Mouse (Mus musculus): Measurements from ENCODE around the gene Cela3b. TPM values are rescaled to one million over a fixed set of nuclear protein-coding genes. Genes with fewer than 3 reads are reported as not detected.

Gene Cela3b
- polyA plus RNA-seq, 1 experiment from 2014 or later = not detected

- H3K27ac ChIP-seq = peak overlapping the region; percentile 91
- H3K4me2 ChIP-seq = peak overlapping the region; percentile 89
- peak overlapping the region; percentile 79 for H3K4me3 ChIP-seq
- no peaks in the 10 kb centered on the region for H3K36me3 ChIP-seq
- no peak for ATAC-seq (replicated peaks; ENCODE audit: insufficient number of reproducible peaks, insufficient read depth, low FRiP score, low read depth)
- peaks cover 87% of the 10 kb centered on the region for H3K4me1 ChIP-seq (replicated peaks)
- peak overlapping the region; percentile 90 for H3K9ac ChIP-seq
- no peaks in the 10 kb centered on the region for H3K27me3 ChIP-seq
- 28% methylated on average over 8 of the region's 8 CpGs for WGBS
- no peaks in the 10 kb centered on the region for H3K9me3 ChIP-seq (replicated peaks)
Observed at GRCm38 (mm10) chr4:137471326-137471725, 41.0 kb upstream of the Cela3b start.

DNA sequence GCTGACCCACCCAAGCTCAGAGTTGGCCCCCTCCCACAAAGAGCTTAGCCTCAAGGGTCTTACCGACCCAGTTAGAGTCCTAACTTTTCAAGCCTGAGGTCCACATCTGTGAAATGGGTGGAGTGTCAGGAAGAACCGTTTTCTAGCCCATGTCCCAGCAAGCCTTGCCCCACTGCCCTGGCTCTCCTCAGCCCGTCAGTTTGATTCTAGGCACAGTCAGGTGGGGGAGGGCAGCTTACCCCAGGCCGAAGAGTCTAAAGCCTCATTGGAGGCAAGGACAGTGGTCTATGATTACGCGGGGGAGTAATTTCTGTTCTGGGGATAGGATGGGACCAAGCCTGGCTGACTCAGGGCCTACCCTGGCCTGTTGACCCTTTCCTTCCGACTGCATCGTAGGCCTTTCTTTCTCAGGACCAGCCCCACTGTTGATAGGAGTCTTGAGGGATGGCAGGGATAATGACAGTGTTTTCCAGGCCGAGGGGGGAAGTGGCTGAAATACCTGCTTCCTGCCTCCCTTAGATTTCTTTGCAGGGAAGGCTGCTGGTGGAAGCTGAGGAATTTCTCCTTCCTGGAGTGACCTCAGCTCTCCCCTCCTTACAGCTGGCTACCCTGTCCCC lies 40.5 kb upstream of the Cela3b start:
- Histone ChIP-seq H3K27ac (peak overlapping the region; percentile 91), H3K9ac (peak overlapping the region; percentile 90), H3K4me2 (peak overlapping the region; percentile 89), H3K36me3 (no peaks in the 10 kb centered on the region), H3K27me3 (no peaks in the 10 kb centered on the region), H3K4me3 (peak overlapping the region; percentile 79), H3K4me1 (replicated peaks) (peaks cover 82% of the 10 kb centered on the region), H3K9me3 (replicated peaks) (no peaks in the 10 kb centered on the region)
- WGBS = 38% methylated on average over 9 of the region's 9 CpGs
- ATAC-seq (replicated peaks; ENCODE audit: insufficient number of reproducible peaks, insufficient read depth, low FRiP score, low read depth) = no peak

DNA sequence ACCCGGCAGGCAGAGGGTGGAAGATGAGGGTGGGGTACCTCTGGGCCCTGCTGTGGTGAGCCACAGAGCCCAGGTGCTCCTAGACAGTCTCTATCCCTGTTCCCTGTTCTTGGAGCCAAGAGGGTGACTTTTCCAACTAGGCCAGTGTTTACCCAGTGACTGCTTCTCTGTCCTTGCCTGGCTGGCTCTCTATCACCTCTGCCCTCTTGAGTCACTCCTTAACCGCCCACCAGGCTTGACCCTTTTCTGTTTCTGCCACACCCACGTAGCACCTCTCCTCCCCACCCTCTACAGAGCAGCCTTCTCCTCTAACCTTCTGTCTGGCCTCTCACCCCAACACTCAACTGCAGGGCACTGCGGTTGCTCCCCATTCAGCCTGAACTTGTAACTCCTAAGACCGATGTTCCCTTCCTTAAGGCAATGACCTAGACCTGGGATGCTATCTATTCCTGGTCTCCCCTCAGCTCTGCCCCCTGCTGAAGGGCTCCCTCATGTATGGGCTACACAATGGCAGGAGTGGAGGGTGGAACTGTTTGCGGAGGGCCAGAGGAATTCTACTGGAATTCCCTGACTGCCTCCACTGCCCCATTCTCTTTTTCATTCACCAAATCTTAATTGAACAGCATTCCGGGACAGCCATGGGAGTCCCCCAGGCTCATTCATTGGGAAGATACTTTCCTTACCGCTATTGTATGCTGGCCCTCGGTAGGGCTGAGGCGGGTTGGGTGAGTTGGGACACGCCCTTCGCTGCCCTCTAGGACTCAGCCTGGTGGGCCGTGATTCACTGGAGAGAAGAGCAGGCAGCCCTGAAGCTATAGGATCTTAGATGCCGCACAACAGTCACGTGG lies 39.7 kb upstream of the Cela3b start:
- no peak for ATAC-seq (replicated peaks; ENCODE audit: insufficient number of reproducible peaks, insufficient read depth, low FRiP score, low read depth)
- H3K36me3 ChIP-seq = no peaks in the 10 kb centered on the region
- H3K9me3 ChIP-seq (replicated peaks) = no peaks in the 10 kb centered on the region
- peak overlapping the region; percentile 91 for H3K27ac ChIP-seq
- H3K27me3 ChIP-seq = no peaks in the 10 kb centered on the region
- peak overlapping the region; percentile 89 for H3K4me2 ChIP-seq
- peak overlapping the region; percentile 90 for H3K9ac ChIP-seq
- H3K4me3 ChIP-seq = peak overlapping the region; percentile 79
- 28% methylated on average over 15 of the region's 15 CpGs for WGBS
- peaks cover 81% of the 10 kb centered on the region for H3K4me1 ChIP-seq (replicated peaks)

- no peak; the same call in none of the 2 replicates for ATAC-seq (replicated peaks; ENCODE audit: insufficient number of reproducible peaks, insufficient read depth, low FRiP score, low read depth)
- peak overlapping the region; percentile 91 for H3K27ac ChIP-seq
- H3K4me1 ChIP-seq (replicated peaks) = peaks cover 81% of the 10 kb centered on the region
- H3K36me3 ChIP-seq = no peaks in the 10 kb centered on the region
- peak overlapping the region; percentile 90 for H3K9ac ChIP-seq
- peak overlapping the region; percentile 79 for H3K4me3 ChIP-seq
- H3K27me3 ChIP-seq = no peaks in the 10 kb centered on the region
- H3K4me2 ChIP-seq = peak overlapping the region; percentile 89
- WGBS = 3% methylated on average over 20 of the region's 20 CpGs
- H3K9me3 ChIP-seq (replicated peaks) = no peaks in the 10 kb centered on the region
Observed at GRCm38 (mm10) chr4:137469081-137469844, 38.9 kb upstream of the Cela3b start.

DNA sequence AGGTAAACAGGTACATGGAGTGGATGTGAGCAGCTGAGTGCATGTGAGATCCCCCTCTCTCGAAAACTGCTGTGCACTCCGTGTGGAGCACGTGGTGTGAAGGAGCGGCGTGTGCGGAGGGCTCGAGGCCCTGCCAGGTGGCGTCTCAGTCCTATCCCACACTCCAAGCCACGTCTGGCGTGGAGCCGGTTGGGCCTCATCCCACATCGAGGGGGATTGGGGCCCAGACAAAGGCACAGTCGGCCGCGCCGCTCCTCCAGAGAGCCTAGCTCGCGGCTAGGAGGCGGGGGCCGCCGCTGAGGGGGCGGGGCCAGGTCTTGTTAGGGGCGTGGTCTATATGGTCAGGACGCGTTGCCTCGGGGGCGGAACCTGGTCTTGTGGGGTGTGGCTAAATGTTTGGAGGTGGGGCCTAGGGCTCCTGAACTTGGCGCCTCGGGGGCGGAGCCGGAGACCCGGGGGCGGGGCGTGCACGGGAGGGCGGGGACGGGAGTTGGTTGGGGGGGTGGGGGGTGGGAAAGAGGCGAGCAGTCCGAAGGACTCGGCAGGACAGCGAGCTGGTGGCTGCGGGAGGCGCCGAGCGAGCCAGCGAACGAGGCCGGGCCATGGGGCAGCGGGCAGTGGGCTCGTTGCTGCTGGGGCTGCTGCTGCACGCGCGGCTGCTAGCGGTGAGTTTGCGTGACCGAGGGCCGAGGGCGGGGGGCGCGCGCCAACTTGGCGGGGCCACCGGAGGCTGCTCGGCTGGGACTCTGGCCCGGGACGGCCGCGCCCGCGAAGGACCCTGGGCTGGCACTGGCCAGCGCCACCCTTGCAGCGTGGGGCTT lies 38.1 kb upstream of the Cela3b start, which contains the start of gene Hspg2:
TSS of gene Hspg2 (plus strand) at position 510 of the 821 bp plus-strand sequence.
- peak within 1 kb of the TSS; percentile 89 for H3K4me2 ChIP-seq
- no peaks in the 10 kb centered on the region for H3K27me3 ChIP-seq
- peak within 1 kb of the TSS; percentile 90 for H3K9ac ChIP-seq
- no peaks in the 10 kb centered on the region for H3K36me3 ChIP-seq
- no peaks in the 10 kb centered on the region for H3K9me3 ChIP-seq (replicated peaks)
- H3K4me1 ChIP-seq (replicated peaks) = peaks cover 76% of the 10 kb centered on the region
- under 1% methylated on average over 69 of the region's 72 CpGs for WGBS
- peak within 1 kb of the TSS; percentile 79 for H3K4me3 ChIP-seq
- peak within 1 kb of the TSS; percentile 91 for H3K27ac ChIP-seq
- peak; percentile 82 for ATAC-seq (replicated peaks; ENCODE audit: insufficient number of reproducible peaks, insufficient read depth, low FRiP score, low read depth)

GRCm38 (mm10) chr4:137467525-137467924 lies 37.2 kb upstream of the Cela3b start:
- H3K9me3 ChIP-seq (replicated peaks) = no peaks in the 10 kb centered on the region
- no peak overlapping the region for H3K4me3 ChIP-seq
- H3K4me2 ChIP-seq = no peak overlapping the region
- no peak overlapping the region for H3K9ac ChIP-seq
- H3K36me3 ChIP-seq = no peaks in the 10 kb centered on the region
- ATAC-seq (replicated peaks; ENCODE audit: insufficient number of reproducible peaks, insufficient read depth, low FRiP score, low read depth) = no peak
- WGBS = 78% methylated on average over 2 of the region's 2 CpGs
- peak overlapping the region; percentile 91 for H3K27ac ChIP-seq
- H3K4me1 ChIP-seq (replicated peaks) = peaks cover 70% of the 10 kb centered on the region
- H3K27me3 ChIP-seq = no peaks in the 10 kb centered on the region

GRCm38 (mm10) chr4:137466991-137467390 lies 36.7 kb upstream of the Cela3b start:
- Histone ChIP-seq H3K4me3 (no peak overlapping the region), H3K27me3 (no peaks in the 10 kb centered on the region), H3K36me3 (no peaks in the 10 kb centered on the region), H3K9ac (no peak overlapping the region), H3K4me2 (no peak overlapping the region), H3K9me3 (replicated peaks) (no peaks in the 10 kb centered on the region), H3K27ac (peak overlapping the region; percentile 91), H3K4me1 (replicated peaks) (peaks cover 68% of the 10 kb centered on the region)
- ATAC-seq (replicated peaks; ENCODE audit: insufficient number of reproducible peaks, insufficient read depth, low FRiP score, low read depth) = no peak
- WGBS = 45% methylated on average over 4 of the region's 4 CpGs

DNA sequence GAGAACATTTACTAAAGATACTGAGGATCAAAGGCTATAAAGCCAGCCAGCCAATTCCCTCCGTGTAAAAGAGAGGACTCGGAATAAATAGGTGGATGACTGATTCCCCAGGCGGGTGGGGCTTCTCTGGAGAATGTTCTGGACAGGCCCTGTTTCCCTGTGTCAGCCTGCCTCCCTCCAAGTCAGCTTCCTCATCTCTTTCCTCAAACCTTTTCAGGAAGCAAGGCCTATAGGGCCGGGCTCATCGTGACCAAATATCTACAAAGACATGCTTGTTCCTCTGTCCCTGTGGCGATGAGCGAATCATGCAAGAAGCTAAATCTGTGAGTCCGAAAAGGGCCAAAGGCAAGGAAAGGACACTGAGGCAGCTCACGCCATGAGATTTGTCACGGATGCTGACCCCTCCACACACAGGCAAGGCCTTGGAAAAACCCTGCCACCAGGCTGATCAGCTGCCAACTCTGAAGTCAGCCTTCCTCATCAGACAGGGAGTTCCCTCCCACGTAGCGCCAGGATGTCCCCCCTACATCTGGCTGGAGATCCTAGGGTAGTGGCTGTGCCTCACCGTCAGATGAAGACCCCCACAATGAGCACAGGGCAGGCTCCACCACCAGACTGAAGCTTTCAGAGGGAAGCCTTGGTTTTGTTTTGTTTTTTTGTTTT lies 34.9 kb upstream of the Cela3b start:
- no peak for ATAC-seq (replicated peaks; ENCODE audit: insufficient number of reproducible peaks, insufficient read depth, low FRiP score, low read depth)
- peaks cover 55% of the 10 kb centered on the region for H3K4me1 ChIP-seq (replicated peaks)
- no peak overlapping the region for H3K9ac ChIP-seq

DNA sequence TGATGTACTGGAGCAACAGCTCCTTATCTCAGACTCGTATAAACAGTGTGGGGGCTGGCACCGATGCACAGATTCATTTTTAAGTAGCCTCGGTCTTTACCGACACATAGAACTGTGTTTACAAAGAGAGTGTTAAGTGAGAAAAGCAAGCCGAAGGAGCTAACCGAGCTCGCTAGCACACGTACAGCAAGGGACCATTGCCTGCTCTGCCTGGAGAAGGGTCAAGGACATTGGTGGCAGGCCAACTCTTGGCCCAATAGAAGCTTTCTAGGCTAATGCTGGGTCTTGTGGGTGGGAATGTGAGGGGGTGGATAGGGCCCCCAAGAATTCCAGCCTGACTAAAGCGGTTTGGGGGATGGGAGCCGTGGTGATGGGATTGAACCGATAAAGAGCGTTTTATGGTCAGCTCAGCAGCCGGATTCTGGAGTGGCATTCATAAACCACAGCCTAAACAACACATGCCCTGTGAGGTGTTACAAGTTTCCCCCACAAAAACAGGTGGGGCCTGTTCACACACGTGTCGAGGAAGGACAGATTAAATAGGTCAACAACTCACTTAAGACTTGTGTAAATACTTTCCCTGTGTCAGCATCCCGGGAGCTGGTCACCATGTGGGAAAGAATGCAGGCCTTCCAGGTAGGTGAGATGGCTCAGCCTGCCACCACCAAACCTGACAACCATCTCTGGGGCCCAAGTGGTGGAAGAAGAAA lies 31.8 kb upstream of the Cela3b start:
- Histone ChIP-seq H3K27ac (no peak overlapping the region), H3K4me1 (replicated peaks) (peaks cover 36% of the 10 kb centered on the region), H3K4me3 (no peak overlapping the region), H3K9me3 (replicated peaks) (no peaks in the 10 kb centered on the region), H3K9ac (no peak overlapping the region), H3K36me3 (no peaks in the 10 kb centered on the region), H3K4me2 (no peak overlapping the region), H3K27me3 (no peaks in the 10 kb centered on the region)
- ATAC-seq (replicated peaks; ENCODE audit: insufficient number of reproducible peaks, insufficient read depth, low FRiP score, low read depth) = no peak
- 51% methylated on average over 16 of the region's 16 CpGs for WGBS

More for the DNA sequence above, 34.9 kb upstream of the Cela3b start:
- no peaks in the 10 kb centered on the region for H3K36me3 ChIP-seq
- H3K27me3 ChIP-seq = no peaks in the 10 kb centered on the region
- H3K4me3 ChIP-seq = no peak overlapping the region
- no peak overlapping the region for H3K4me2 ChIP-seq
- peak overlapping the region; percentile 91 for H3K27ac ChIP-seq
- H3K9me3 ChIP-seq (replicated peaks) = no peaks in the 10 kb centered on the region
- 52% methylated on average over 13 of the region's 13 CpGs for WGBS

DNA sequence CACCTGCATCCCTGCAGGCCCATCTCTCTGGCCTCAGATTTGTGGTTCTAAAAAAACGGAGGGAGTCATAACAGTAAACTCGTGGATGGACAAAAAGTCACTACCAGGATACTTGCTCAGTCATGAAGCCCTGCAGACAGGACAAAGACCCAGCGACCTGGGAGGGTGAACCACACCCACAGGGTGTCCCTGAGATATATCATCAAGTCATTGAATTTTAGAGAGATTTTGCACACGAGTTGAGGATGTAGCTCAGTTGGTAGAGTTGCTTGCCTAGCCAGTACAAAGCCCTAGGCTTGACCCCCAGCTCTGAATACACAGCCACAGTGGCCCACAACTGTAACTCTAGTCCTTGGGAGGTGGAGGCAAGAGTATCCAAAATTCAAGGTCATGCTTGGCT lies 30.9 kb upstream of the Cela3b start:
- peak overlapping the region; percentile 70 for H3K27ac ChIP-seq
- H3K4me3 ChIP-seq = no peak overlapping the region
- H3K9ac ChIP-seq = no peak overlapping the region
- 73% methylated on average over 4 of the region's 4 CpGs for WGBS
- H3K4me2 ChIP-seq = no peak overlapping the region
- H3K36me3 ChIP-seq = no peaks in the 10 kb centered on the region
- ATAC-seq (replicated peaks; ENCODE audit: insufficient number of reproducible peaks, insufficient read depth, low FRiP score, low read depth) = no peak
- no peaks in the 10 kb centered on the region for H3K9me3 ChIP-seq (replicated peaks)
- peaks cover 34% of the 10 kb centered on the region for H3K4me1 ChIP-seq (replicated peaks)
- no peaks in the 10 kb centered on the region for H3K27me3 ChIP-seq

All from heart, embryonic 15.5 days (tissue).